Mouse (Mus musculus): Measurements from ENCODE around the gene Rdh5.

The Rdh5 gene

DNA sequence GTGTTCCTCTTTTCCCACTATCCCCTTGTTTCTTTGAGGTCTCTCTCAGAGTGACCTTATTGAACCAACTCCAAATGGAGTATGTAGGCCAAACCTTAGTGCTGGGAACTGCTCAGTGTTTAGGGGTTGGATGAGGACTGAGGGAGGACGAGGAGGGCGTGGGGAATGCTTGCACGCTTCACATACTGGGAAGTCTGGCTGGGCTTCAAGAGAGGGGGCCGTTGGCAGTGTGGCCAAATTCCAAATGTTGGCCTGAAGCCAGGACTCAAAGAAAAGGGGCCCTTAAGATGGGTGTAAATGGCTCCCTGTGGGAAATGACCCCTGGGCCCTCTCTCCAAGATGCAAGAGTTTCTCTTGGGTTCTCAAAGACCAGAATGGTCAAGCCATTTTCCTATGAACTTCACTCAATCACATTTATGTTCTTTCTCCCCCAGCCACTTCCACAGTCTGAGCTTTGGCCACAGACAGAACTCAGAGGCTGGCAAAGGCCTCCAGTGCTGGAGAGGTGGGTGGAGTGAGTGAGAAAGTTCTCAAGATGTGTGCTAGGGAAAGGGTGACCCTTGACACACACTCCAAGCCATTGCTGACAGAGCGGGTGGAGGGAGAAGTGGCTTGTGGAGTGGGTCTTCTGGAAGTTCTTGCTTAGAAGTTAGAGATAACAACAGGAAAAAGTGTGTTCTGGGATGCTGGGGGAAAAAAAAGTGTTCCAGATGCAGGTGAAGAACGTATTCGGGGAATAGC, 7.1 kb upstream of the Rdh5 start:
- DNase-seq (ENCODE audit: low spot score in 2 of 2): no peak

GRCm38 (mm10) chr10:128928356-128928755, 5.7 kb upstream of the Rdh5 start:
- DNase-seq (ENCODE audit: low spot score in 2 of 2): no peak

- DNase-seq (ENCODE audit: low spot score in 2 of 2): no peak
Measured at GRCm38 (mm10) chr10:128923935-128924334, 1.2 kb upstream of the Rdh5 start, which contains the start of gene Bloc1s1. Gene Bloc1s1 (minus strand): TSS chr10:128924035.

- DNase-seq (ENCODE audit: low spot score in 2 of 2): peak; percentile 93 to 97
Measured at GRCm38 (mm10) chr10:128923013-128923691, 464 bp upstream of the Rdh5 start.

DNA sequence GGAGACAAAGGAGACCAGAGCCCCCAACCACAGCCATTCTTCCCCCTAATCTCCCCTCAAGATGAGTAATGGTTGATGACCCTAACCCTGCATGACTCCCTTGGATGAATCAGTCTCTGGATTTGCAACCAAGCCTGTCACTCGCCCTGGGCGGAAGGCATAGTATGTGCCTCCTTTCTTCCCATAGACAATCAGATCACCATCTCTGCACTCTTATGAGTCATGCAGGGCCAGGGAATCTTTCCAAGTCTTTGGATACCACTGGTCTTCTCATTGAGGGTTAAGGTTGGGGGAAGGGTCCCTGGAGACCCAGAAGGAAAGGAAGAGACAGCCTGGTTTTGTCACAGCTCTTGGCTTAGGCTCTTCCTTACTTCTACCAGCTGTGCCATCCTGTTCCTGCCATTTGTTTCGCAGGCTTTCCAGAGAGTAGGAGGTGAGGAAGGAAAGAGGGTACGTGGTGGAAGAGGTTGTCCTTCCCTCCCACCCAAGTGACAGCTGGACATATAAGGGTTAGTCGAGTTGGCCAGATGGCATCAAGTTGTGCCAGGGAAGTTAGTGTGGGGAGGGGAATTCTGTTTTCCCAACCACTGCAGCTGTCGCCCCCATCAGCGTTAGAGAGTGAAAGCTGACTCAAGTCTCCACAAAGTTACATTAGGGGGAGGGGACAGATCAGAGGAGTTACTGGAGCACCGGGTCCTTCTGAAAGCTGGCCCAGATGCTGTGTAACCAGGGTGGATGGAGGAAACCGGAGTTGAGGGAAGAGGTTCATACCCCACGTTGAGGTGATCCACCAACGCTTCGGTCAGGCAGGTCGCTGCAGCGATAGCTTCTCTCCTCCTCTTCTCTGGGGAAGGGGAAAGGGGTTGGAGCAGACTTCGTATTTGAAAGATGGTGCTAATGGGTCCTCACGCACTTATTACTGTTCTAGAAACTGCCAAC, 536 bp downstream of the Rdh5 start:
- no peak for DNase-seq (ENCODE audit: low spot score in 2 of 2)

- no peak for DNase-seq (ENCODE audit: low spot score in 2 of 2)
Measured at GRCm38 (mm10) chr10:128921251-128921650, 1.4 kb downstream of the Rdh5 start.

DNA sequence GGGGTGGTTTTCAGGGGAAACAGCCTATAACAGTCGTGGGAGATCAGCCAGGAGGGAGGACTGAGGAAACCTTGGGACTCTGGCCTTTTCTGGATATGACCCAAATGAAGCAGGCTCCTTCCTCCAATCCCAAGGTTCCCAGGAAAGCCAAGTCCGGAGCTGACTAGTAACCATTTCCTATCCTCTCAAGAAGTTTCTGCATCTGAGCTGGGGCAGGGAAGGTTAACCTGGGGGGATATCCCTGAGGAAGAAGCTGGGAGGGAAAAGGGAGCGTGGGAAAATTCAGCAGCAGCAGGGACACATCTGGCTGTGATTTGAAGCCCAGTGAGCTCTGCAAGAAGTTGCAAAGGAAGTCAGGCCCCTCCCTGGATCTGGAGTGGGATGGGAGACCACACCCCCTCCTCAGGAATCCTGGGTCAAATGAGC, 1.9 kb downstream of the Rdh5 start:
- DNase-seq (ENCODE audit: low spot score in 2 of 2): no peak

- no peak for DNase-seq (ENCODE audit: low spot score in 2 of 2)
Measured at GRCm38 (mm10) chr10:128919966-128920365, 2.7 kb downstream of the Rdh5 start.

GRCm38 (mm10) chr10:128919203-128919631, 3.5 kb downstream of the Rdh5 start:
- no peak for DNase-seq (ENCODE audit: low spot score in 2 of 2)

DNA sequence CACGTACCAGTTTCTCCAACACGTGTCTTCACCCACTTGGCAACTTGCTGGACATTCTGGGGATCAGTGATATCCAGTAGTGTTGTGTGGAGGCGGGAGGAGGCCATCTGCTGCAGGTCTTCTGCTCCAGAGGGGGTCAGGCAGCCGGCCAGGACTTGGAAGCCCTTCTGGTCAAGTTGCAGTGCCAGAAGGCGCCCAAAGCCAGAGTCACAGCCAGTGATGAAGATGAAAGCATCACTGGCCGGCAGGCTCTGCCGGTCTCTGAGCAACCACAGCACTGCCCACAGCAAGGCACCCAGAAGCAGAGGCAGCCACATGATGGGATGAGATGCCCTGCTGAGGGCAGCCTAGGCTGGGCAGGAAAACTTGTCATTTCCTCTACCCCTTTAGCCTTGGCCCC, 4.4 kb downstream of the Rdh5 start:
- no peak for DNase-seq (ENCODE audit: low spot score in 2 of 2)

DNA sequence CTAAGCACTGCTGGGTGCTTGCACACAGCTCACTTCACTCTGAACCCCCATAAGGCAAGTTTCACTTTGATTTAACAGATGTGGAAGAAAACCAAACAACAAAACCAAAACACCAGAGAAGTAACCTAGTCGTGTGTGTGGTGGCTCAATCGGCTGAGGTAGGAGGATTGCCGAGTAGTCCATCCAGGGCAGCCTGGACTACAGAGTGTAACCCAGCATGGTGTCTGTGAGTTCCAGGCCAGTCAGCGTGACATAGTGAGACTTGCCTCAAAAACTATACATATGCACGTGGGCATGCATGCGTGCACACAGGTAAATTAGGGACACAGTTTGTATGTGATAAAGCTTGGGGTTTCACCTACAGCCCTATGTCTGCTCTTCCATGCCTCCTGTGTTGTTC, 5.3 kb downstream of the Rdh5 start:
- no peak for DNase-seq (ENCODE audit: low spot score in 2 of 2)

- no peak for DNase-seq (ENCODE audit: low spot score in 2 of 2)
Measured at GRCm38 (mm10) chr10:128916665-128917064, 6.0 kb downstream of the Rdh5 start.

DNA sequence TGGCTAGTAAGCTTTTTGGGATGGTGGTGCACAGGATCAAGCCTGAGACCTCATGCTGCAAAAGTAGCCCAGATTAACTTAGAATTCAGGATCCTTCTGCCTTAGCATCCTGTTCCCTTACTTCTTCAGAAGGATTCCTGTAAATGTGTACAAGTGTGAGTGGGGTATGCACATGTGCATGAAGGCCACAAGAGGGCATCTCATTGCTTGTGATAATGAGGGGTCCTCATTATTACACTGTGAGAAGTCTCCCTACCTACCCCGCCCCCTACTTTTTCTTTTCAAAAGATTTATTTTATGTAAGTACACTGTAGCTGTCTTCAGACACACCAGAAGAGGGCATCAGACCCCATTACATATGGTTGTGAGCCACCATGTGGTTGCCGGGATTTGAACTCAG, 7.1 kb downstream of the Rdh5 start:
- no peak for DNase-seq (ENCODE audit: low spot score in 2 of 2)

DNA sequence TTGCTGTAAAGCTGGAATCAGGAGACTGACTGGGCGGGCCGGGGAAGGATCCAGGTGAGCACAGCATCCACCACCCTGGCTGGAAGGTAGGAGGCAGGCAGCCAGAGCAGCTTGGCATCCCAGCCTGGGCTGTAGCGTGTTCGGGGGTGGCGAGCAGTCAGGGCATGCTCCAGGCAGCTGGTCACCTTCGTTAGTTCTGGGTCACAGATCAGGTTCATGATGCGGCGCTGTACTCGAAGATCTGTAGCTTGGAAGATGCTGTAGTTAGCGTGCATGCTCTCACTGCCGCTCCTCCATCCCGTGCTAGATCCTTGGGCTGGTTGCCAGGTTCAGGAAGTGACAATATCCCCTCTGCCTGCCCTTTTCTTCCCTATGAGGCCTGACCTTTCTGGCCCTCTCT, 9.0 kb downstream of the Rdh5 start:
- no peak for DNase-seq (ENCODE audit: low spot score in 2 of 2)

GRCm38 (mm10) chr10:128913219-128913618, 9.5 kb downstream of the Rdh5 start:
- DNase-seq (ENCODE audit: low spot score in 2 of 2): peak; percentile 78 to 85

DNA sequence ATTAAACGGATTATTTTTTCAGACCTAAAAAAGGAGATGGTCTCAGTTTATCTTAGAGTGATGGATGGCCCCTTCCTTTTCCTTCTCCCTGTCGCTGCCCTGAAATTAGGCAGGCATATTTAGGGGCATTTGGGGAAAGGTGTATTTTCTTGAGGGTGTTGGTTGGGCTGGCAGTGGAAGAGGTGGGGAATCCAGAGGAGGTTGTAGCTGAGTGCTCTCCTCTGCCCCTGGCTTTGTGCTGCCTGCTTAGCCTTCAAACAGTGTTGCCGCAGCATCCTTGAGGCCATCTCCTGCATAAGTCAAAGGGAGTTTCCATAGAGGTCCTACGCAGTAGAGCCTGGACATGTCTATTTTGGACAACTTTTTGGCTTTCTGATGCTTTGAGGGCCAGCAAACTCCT, 9.9 kb downstream of the Rdh5 start:
- no peak for DNase-seq (ENCODE audit: low spot score in 2 of 2)

DNA sequence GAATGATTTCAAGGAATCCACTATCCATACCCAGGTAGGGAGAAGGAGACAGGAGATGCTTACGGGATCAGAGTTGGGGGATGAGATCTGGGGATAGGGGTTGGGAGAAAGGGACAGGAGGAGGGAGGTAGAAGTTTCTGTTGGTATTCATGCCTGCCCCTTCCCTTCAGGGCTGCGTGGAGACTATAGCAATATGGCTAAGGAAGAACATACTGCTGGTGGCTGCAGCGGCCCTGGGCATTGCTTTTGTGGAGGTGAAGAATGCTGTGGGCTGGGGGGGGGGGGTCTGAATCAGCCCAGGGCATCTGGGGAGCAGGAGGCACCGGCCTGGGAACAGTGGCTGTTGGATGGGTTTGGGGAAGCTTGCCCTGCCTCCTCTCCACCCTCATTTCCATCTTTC, 10.4 kb downstream of the Rdh5 start:
- no peak for DNase-seq (ENCODE audit: low spot score in 2 of 2)

DNA sequence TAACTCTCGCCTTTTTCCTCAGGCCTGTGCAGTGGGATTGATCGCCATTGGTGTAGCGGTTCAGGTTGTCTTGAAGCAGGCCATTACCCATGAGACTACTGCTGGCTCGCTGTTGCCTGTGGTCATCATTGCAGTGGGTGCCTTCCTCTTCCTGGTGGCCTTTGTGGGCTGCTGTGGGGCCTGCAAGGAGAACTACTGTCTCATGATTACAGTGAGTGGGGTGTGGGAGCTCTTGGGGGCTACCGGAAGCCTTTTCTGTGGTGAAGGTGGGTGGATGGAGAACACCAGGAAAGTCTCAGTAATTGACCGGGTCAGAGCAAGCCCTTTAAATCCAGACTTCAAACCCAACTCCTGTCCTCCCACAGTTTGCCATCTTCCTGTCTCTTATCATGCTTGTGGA, 11.3 kb downstream of the Rdh5 start:
- no peak for DNase-seq (ENCODE audit: low spot score in 2 of 2)

DNA sequence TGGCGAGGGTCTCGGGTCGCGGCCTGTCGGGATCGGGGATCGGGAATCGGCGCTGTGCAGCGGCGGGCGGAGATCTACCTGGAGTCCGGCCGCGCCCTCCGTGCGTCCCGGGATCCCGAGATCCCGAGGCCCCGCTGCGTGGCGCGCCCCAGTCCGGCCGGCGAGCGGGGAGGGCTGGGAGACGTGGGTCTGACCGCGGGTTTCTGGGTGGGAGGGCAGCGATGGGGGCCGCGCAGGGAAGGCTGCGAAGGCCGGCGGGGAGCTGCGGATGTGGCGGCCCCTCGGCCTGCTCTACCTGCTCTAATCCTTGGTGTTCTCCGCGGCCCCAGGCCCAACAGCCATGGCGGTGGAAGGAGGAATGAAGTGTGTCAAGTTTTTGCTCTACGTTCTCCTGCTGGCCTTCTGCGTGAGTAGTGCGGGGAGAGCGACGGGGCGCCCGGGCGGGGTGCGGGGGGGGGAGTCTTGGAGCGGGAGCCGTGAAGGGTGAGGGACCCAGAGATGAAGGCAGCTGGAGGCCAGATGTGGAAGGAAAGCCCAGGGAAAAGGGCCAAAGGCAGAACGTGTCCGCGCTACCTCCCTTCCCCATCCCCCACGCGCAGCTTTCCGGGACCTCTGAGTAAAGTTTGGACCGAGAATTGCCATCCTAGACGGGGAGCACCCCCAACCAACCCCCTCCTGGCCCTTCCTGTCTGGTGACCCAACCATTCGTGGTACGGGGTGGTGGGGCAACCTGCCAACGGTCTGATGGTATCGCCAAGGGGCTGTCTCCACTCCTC, 12.4 kb downstream of the Rdh5 start:
- DNase-seq (ENCODE audit: low spot score in 2 of 2): peak in 1 of 2 experiments; percentile 62

DNA sequence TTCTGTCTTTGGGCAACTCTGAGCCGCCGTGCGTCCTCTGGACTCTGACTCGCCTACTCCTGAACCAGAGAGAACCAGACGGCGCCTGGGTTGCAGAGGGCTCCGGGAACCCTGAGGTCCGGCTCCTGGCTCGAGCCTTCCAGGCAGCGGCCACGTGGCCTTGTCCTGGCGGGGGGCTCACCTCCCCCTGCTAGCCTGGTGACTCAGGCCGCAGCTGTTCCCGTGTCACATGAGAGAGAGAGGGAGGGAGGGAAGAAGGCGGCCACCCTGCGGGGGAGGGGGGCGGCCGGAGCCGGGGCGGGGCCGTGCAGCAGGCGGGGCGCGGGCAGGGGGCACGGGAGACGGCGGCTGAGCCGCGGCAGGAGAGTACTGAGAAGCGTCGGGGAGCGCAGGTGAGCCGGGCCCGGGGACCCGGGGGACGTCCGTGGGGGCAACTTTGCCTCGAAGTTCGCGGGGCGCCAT, 13.1 kb downstream of the Rdh5 start:
- peak; percentile 80 to 88 for DNase-seq (ENCODE audit: low spot score in 2 of 2)

DNA sequence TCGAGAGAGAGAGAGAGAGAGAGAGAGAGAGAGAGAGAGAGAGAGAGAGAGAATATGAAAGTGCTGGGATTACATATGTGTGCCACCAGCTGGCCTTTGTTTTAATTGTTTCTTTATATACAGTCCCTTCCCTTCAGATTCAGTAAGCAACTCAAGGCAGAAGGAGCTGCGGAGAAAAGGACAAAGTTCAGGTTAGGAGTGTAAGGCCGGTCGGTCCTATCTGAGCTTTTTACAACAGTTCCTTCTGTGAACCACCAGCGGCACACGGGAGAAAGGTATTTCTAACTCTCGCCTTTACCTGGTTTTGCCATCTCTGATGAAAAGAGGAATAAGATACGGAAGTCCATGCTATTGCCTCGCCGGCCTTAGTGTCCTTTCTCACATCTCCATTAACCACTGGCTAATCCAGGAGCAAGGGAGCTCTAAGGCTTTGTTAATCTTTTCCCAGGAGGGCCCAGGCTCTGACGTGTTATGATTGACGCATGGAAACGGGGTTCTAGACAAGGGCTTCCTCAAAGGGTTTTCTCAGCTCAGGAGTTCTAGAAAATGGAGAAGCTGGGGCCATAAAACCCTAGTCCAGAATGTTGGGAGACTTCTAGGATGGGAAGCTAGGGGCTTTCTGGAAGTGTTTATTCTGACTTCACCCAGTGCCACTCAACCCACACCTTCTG, 13.8 kb downstream of the Rdh5 start:
- DNase-seq (ENCODE audit: low spot score in 2 of 2): no peak
